Mouse (Mus musculus): ENCODE measurements around the gene Lgals2.

DNA sequence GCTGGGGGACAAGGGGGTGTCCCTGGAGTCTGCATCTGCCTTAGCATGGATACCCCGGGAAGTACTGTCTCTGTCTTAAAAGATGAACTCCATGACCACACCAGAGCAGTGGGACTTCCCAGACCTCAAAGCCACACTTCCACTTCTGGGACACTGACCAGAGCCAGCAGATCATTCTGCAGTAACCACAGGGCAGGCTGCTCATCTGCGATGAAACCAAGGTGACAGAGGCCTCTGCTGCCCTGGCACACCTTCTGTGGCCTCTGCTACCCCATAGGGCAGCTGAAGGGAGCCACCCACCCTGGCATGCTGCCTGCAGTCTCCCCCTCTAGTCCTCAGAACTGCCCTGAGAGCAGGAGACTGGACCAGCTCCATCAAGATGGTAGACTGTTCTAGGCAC lies 40.4 kb upstream of the Lgals2 start:
- TF ChIP-seq CTCF (IDR thresholded peaks at IDR 0.05; ENCODE audit: low read depth, low read length) (no peak), GATA2 (IDR thresholded peaks at IDR 0.05; ENCODE audit: borderline replicate concordance, low read depth, low read length) (no peak), GATA1 (IDR thresholded peaks at IDR 0.05; ENCODE audit: borderline replicate concordance, low read length) (no peak)

All from G1E (cell line).